Mouse (Mus musculus): ENCODE results near the gene Grin2a. TPM values are rescaled to one million over a fixed set of nuclear protein-coding genes. Genes with fewer than 3 reads are reported as not detected.

Gene Grin2a
- total RNA-seq, 4 experiments from 2014 or later: 300 to 419 (median 352) TPM

- DNase-seq (ENCODE audit: low spot score in 2 of 2): no peak
Observed at GRCm38 (mm10) chr16:9665896-9666295, 329.5 kb downstream of the Grin2a start.

GRCm38 (mm10) chr16:9664060-9664459, 331.3 kb downstream of the Grin2a start:
- DNase-seq (ENCODE audit: low spot score in 2 of 2): no peak

- DNase-seq (ENCODE audit: low spot score in 2 of 2): no peak
Observed at GRCm38 (mm10) chr16:9663508-9663907, 331.9 kb downstream of the Grin2a start.

GRCm38 (mm10) chr16:9625652-9626444, 369.5 kb downstream of the Grin2a start:
- DNase-seq (ENCODE audit: low spot score in 2 of 2): no peak

GRCm38 (mm10) chr16:9624346-9624745, 371.0 kb downstream of the Grin2a start:
- DNase-seq (ENCODE audit: low spot score in 2 of 2): peak in 1 of 2 experiments; percentile 16

- DNase-seq (ENCODE audit: low spot score in 2 of 2): peak; percentile 0 to 1
Observed at GRCm38 (mm10) chr16:9618206-9618605, 377.2 kb downstream of the Grin2a start.

- peak in 1 of 2 experiments; percentile 3 for DNase-seq (ENCODE audit: low spot score in 2 of 2)
Observed at GRCm38 (mm10) chr16:9617215-9617614, 378.1 kb downstream of the Grin2a start.

GRCm38 (mm10) chr16:9616807-9617206, 378.6 kb downstream of the Grin2a start:
- peak in 1 of 2 experiments; percentile 16 for DNase-seq (ENCODE audit: low spot score in 2 of 2)

- DNase-seq (ENCODE audit: low spot score in 2 of 2): peak; percentile 3
Observed at GRCm38 (mm10) chr16:9612596-9612995, 382.8 kb downstream of the Grin2a start.

GRCm38 (mm10) chr16:9607432-9607831, 387.9 kb downstream of the Grin2a start:
- no peak for DNase-seq (ENCODE audit: low spot score in 2 of 2)

- DNase-seq (ENCODE audit: low spot score in 2 of 2): no peak
Observed at GRCm38 (mm10) chr16:9603983-9604382, 391.4 kb downstream of the Grin2a start.

GRCm38 (mm10) chr16:9602579-9602978, 392.8 kb downstream of the Grin2a start:
- no peak for DNase-seq (ENCODE audit: low spot score in 2 of 2)

- no peak for DNase-seq (ENCODE audit: low spot score in 2 of 2)
Observed at GRCm38 (mm10) chr16:9589176-9589575, 406.2 kb downstream of the Grin2a start.

GRCm38 (mm10) chr16:9588431-9588830, 406.9 kb downstream of the Grin2a start:
- DNase-seq (ENCODE audit: low spot score in 2 of 2): no peak

- no peak for DNase-seq (ENCODE audit: low spot score in 2 of 2)
Observed at GRCm38 (mm10) chr16:9583981-9584380, 411.4 kb downstream of the Grin2a start.

GRCm38 (mm10) chr16:9571793-9572192, 423.6 kb downstream of the Grin2a start:
- DNase-seq (ENCODE audit: low spot score in 2 of 2): no peak

- DNase-seq (ENCODE audit: low spot score in 2 of 2): no peak
Observed at GRCm38 (mm10) chr16:9567286-9567685, 428.1 kb downstream of the Grin2a start.

GRCm38 (mm10) chr16:9561816-9562215, 433.5 kb downstream of the Grin2a start:
- DNase-seq (ENCODE audit: low spot score in 2 of 2): no peak

GRCm38 (mm10) chr16:9535196-9535595, 460.2 kb downstream of the Grin2a start:
- no peak for DNase-seq (ENCODE audit: low spot score in 2 of 2)

GRCm38 (mm10) chr16:9533564-9534332, 461.6 kb downstream of the Grin2a start:
- no peak for DNase-seq (ENCODE audit: low spot score in 2 of 2)

GRCm38 (mm10) chr16:9532843-9533532, 462.4 kb downstream of the Grin2a start:
- no peak for DNase-seq (ENCODE audit: low spot score in 2 of 2)

- no peak for DNase-seq (ENCODE audit: low spot score in 2 of 2)
Observed at GRCm38 (mm10) chr16:9527214-9527613, 468.1 kb downstream of the Grin2a start.
